Mouse (Mus musculus): ENCODE results near the gene Iqcj. TPM values are rescaled to one million over a fixed set of nuclear protein-coding genes. Genes with fewer than 3 reads are reported as not detected.

Gene Iqcj
- polyA plus RNA-seq, 1 experiment: not detected

GRCm38 (mm10) chr3:68019401-68019800, 127.4 kb downstream of the Iqcj start:
- TF ChIP-seq TCF3 (IDR thresholded peaks at IDR 0.05; ENCODE audit: insufficient read length, low read depth) (no peak), E2F4 (IDR thresholded peaks at IDR 0.05; ENCODE audit: insufficient read depth) (no peak), REST (IDR thresholded peaks at IDR 0.05; ENCODE audit: insufficient read depth, insufficient read length) (no peak), SRF (IDR thresholded peaks at IDR 0.05; ENCODE audit: control insufficient read depth, insufficient read length, low read depth) (no peak), POLR2A (IDR thresholded peaks at IDR 0.05; ENCODE audit: insufficient read length, low read depth) (no peak), MYOG (IDR thresholded peaks at IDR 0.05; ENCODE audit: control insufficient read depth in 1 of 3, insufficient read depth in 1 of 3, insufficient read length in 2 of 3, low read depth in 2 of 3) (no peak), CEBPB (IDR thresholded peaks at IDR 0.05; ENCODE audit: insufficient read depth, poor library complexity, severe bottlenecking) (no peak), MYOD1 (IDR thresholded peaks at IDR 0.05; ENCODE audit: control insufficient read depth in 1 of 3, insufficient read length in 2 of 3, low read depth in 2 of 3) (no peak), TCF12 (IDR thresholded peaks at IDR 0.05; ENCODE audit: insufficient read depth, poor library complexity, severe bottlenecking) (no peak), USF1 (IDR thresholded peaks at IDR 0.05; ENCODE audit: low read depth) (no peak)
- Histone ChIP-seq H3K79me2 (ENCODE audit: control insufficient read depth, insufficient read depth) (no peaks in the 10 kb centered on the region), H3K27me3 (ENCODE audit: control insufficient read depth, insufficient read depth, insufficient read length) (no peaks in the 10 kb centered on the region), H3K4me3 (no peak overlapping the region), H3ac (ENCODE audit: control insufficient read depth, insufficient read length) (no peak overlapping the region), H3K4me2 (ENCODE audit: low read depth) (no peak overlapping the region), H3K36me3 (ENCODE audit: control insufficient read depth, insufficient read depth) (no peaks in the 10 kb centered on the region)

- TF ChIP-seq E2F4 (IDR thresholded peaks at IDR 0.05; ENCODE audit: insufficient read depth) (no peak), MAX (IDR thresholded peaks at IDR 0.05; ENCODE audit: low read depth) (no peak), TCF3 (IDR thresholded peaks at IDR 0.05; ENCODE audit: insufficient read length, low read depth) (no peak), CEBPB (IDR thresholded peaks at IDR 0.05; ENCODE audit: insufficient read depth, poor library complexity, severe bottlenecking) (no peak), REST (IDR thresholded peaks at IDR 0.05; ENCODE audit: insufficient read depth, insufficient read length) (no peak)
- no peak overlapping the region for H3K4me3 ChIP-seq
- no peaks in the 10 kb centered on the region for H3K27me3 ChIP-seq (ENCODE audit: control insufficient read depth, insufficient read depth, insufficient read length)
- no peak overlapping the region for H3K4me2 ChIP-seq (ENCODE audit: low read depth)
- no peaks in the 10 kb centered on the region for H3K36me3 ChIP-seq (ENCODE audit: control insufficient read depth, insufficient read depth)
- H3ac ChIP-seq (ENCODE audit: control insufficient read depth, insufficient read length): no peak overlapping the region
- no peaks in the 10 kb centered on the region for H3K79me2 ChIP-seq (ENCODE audit: control insufficient read depth, insufficient read depth)
Measured at GRCm38 (mm10) chr3:68036097-68036496, 144.1 kb downstream of the Iqcj start.

- no peak for TF ChIP-seq MYOG (IDR thresholded peaks at IDR 0.05; ENCODE audit: control insufficient read depth in 1 of 3, insufficient read depth in 1 of 3, insufficient read length in 2 of 3, low read depth in 2 of 3)
- TF ChIP-seq MYOD1 (IDR thresholded peaks at IDR 0.05; ENCODE audit: control insufficient read depth in 1 of 3, insufficient read length in 2 of 3, low read depth in 2 of 3): no peak
- no peak for TF ChIP-seq SRF (IDR thresholded peaks at IDR 0.05; ENCODE audit: control insufficient read depth, insufficient read length, low read depth)
- no peak for TF ChIP-seq E2F4 (IDR thresholded peaks at IDR 0.05; ENCODE audit: insufficient read depth)
- TF ChIP-seq TCF3 (IDR thresholded peaks at IDR 0.05; ENCODE audit: insufficient read length, low read depth): no peak
- no peak for TF ChIP-seq MAX (IDR thresholded peaks at IDR 0.05; ENCODE audit: low read depth)
- no peak for TF ChIP-seq CEBPB (IDR thresholded peaks at IDR 0.05; ENCODE audit: insufficient read depth, poor library complexity, severe bottlenecking)
- no peak for TF ChIP-seq REST (IDR thresholded peaks at IDR 0.05; ENCODE audit: insufficient read depth, insufficient read length)
- TF ChIP-seq POLR2AphosphoS2 (IDR thresholded peaks at IDR 0.05; ENCODE audit: insufficient read length, low read depth): no peak
- TF ChIP-seq TCF12 (IDR thresholded peaks at IDR 0.05; ENCODE audit: insufficient read depth, poor library complexity, severe bottlenecking): no peak
- TF ChIP-seq POLR2A (IDR thresholded peaks at IDR 0.05; ENCODE audit: insufficient read length, low read depth): no peak
- H3K36me3 ChIP-seq (ENCODE audit: control insufficient read depth, insufficient read depth): no peaks in the 10 kb centered on the region
Measured at GRCm38 (mm10) chr3:68042951-68043350, 150.9 kb downstream of the Iqcj start.

GRCm38 (mm10) chr3:68045475-68046416, 153.7 kb downstream of the Iqcj start:
- Histone ChIP-seq H3K79me2 (ENCODE audit: control insufficient read depth, insufficient read depth) (no peaks in the 10 kb centered on the region), H3K36me3 (ENCODE audit: control insufficient read depth, insufficient read depth) (no peaks in the 10 kb centered on the region), H3K4me3 (no peak overlapping the region), H3K27me3 (ENCODE audit: control insufficient read depth, insufficient read depth, insufficient read length) (peaks cover 3% of the 10 kb centered on the region), H3ac (ENCODE audit: control insufficient read depth, insufficient read length) (no peak overlapping the region), H3K4me2 (ENCODE audit: low read depth) (peak overlapping the region; percentile 27)
- TF ChIP-seq MYOD1 (IDR thresholded peaks at IDR 0.05; ENCODE audit: control insufficient read depth in 1 of 3, insufficient read length in 2 of 3, low read depth in 2 of 3) (no peak), USF1 (IDR thresholded peaks at IDR 0.05; ENCODE audit: low read depth) (no peak)

More at GRCm38 (mm10) chr3:68042951-68043350, 150.9 kb downstream of the Iqcj start:
- Histone ChIP-seq H3K27me3 (ENCODE audit: control insufficient read depth, insufficient read depth, insufficient read length) (no peaks in the 10 kb centered on the region), H3K79me2 (ENCODE audit: control insufficient read depth, insufficient read depth) (no peaks in the 10 kb centered on the region), H3K4me2 (ENCODE audit: low read depth) (no peak overlapping the region), H3K4me3 (no peak overlapping the region), H3ac (ENCODE audit: control insufficient read depth, insufficient read length) (no peak overlapping the region)

GRCm38 (mm10) chr3:68053538-68053937, 161.5 kb downstream of the Iqcj start:
- no peak overlapping the region for H3ac ChIP-seq (ENCODE audit: control insufficient read depth, insufficient read length)
- no peak for TF ChIP-seq TCF12 (IDR thresholded peaks at IDR 0.05; ENCODE audit: insufficient read depth, poor library complexity, severe bottlenecking)
- TF ChIP-seq POLR2A (IDR thresholded peaks at IDR 0.05; ENCODE audit: insufficient read length, low read depth): no peak
- no peak for TF ChIP-seq MYOG (IDR thresholded peaks at IDR 0.05; ENCODE audit: control insufficient read depth in 1 of 3, insufficient read depth in 1 of 3, insufficient read length in 2 of 3, low read depth in 2 of 3)
- TF ChIP-seq TCF3 (IDR thresholded peaks at IDR 0.05; ENCODE audit: insufficient read length, low read depth): no peak
- no peak for TF ChIP-seq MYOD1 (IDR thresholded peaks at IDR 0.05; ENCODE audit: control insufficient read depth in 1 of 3, insufficient read length in 2 of 3, low read depth in 2 of 3)
- TF ChIP-seq CEBPB (IDR thresholded peaks at IDR 0.05; ENCODE audit: insufficient read depth, poor library complexity, severe bottlenecking): no peak
- no peak for TF ChIP-seq POLR2AphosphoS2 (IDR thresholded peaks at IDR 0.05; ENCODE audit: insufficient read length, low read depth)
- no peak overlapping the region for H3K4me3 ChIP-seq
- H3K4me2 ChIP-seq (ENCODE audit: low read depth): no peak overlapping the region
- peaks cover 3% of the 10 kb centered on the region for H3K27me3 ChIP-seq (ENCODE audit: control insufficient read depth, insufficient read depth, insufficient read length)
- no peaks in the 10 kb centered on the region for H3K36me3 ChIP-seq (ENCODE audit: control insufficient read depth, insufficient read depth)
- H3K79me2 ChIP-seq (ENCODE audit: control insufficient read depth, insufficient read depth): no peaks in the 10 kb centered on the region

All from myocyte (in vitro differentiated cells).